Mouse (Mus musculus) limb, embryonic 14.5 days (tissue): ENCODE results near the gene Mef2b. TPM values are rescaled to one million over a fixed set of nuclear protein-coding genes. Genes with fewer than 3 reads are reported as not detected.
A peak's percentile ranks its signal among the peaks of the same experiment; 100 is the strongest.

ENCODE experiments used
- ATAC-seq: fragments of 200-750 bp; cut with Nextera tagmentation; 2 replicates; pipeline ENCODE4 v1.8.0; 2017; ENCODE audit warnings: low read depth, moderate number of reproducible peaks, moderate TSS enrichment; ENCODE audit not compliant: low FRiP score
- DNase-seq: peaks from one replicate; pipeline ENCODE4 v3.0.0-alpha.2; 2015; ENCODE audit warnings: low spot score
- H3K27ac ChIP-seq: fragments of 300-500 bp; sonication (generic); replicated peaks from 2 replicates; pipeline ENCODE4 v1.5.1; 2014; ENCODE audit warnings: low read depth, mild to moderate bottlenecking, low read length, moderate library complexity, mixed read lengths
- H3K27me3 ChIP-seq: fragments of 300-500 bp; sonication (generic); 2 replicates; pipeline ENCODE4 v1.6.1; 2014; ENCODE audit warnings: low read length, mixed read lengths; ENCODE audit not compliant: control insufficient read depth, insufficient read depth
- H3K36me3 ChIP-seq: fragments of 300-500 bp; sonication (generic); 2 replicates; pipeline ENCODE4 v1.6.1; 2014; ENCODE audit warnings: mild to moderate bottlenecking, low read length, moderate library complexity, mixed read lengths; ENCODE audit not compliant: control insufficient read depth, insufficient read depth
- H3K4me1 ChIP-seq: fragments of 300-500 bp; sonication (generic); 2 replicates; pipeline ENCODE4 v1.6.1; 2014; ENCODE audit warnings: antibody characterized with exemption, low read length, mixed read lengths; ENCODE audit not compliant: control insufficient read depth, insufficient read depth
- H3K4me2 ChIP-seq: fragments of 300-500 bp; sonication (generic); replicated peaks from 2 replicates; pipeline ENCODE4 v1.6.1; 2014; ENCODE audit warnings: low read depth, mild to moderate bottlenecking, low read length, moderate library complexity; ENCODE audit not compliant: severe bottlenecking
- H3K4me3 ChIP-seq: fragments of 300-500 bp; sonication (generic); replicated peaks from 2 replicates; pipeline ENCODE4 v1.5.1; 2014; ENCODE audit warnings: low read length
- H3K9ac ChIP-seq: fragments of 300-500 bp; sonication (generic); 2 replicates; pipeline ENCODE4 v1.6.1; 2014; ENCODE audit warnings: mild to moderate bottlenecking, low read depth, low read length, moderate library complexity; ENCODE audit not compliant: severe bottlenecking
- H3K9me3 ChIP-seq: fragments of 300-500 bp; sonication (generic); 2 replicates; pipeline ENCODE4 v1.6.1; 2016; ENCODE audit warnings: low read length; ENCODE audit not compliant: control insufficient read depth
- POLR2A ChIP-seq: fragments of 200-500 bp; IDR thresholded peaks from 2 replicates; pipeline ENCODE4 v1.8.0; 2012; ENCODE audit warnings: inconsistent platforms, mild to moderate bottlenecking, moderate library complexity, borderline replicate concordance; ENCODE audit not compliant: insufficient read depth, insufficient read length; ENCODE audit errors: extremely low read depth
- WGBS: fragments of 180-500 bp; shearing (Covaris S2); extraction: QIAGEN DNeasy Blood & Tissue Kit; methylation state at CpG from one replicate; pipeline ENCODE4 v1.1.7; 2014; 5-methylcytosine and 5-hydroxymethylcytosine counted together
- polyA plus RNA-seq, 2 experiments: library from polyadenylated mRNA; depleted of rRNA in 1 of 2; stranded (reverse) in 1 of 2; unstranded in 1 of 2; fragments of >200 nt; fragmentation: Nextera tagmentation in 1 of 2; extraction: Ambion mirVana in 1 of 2; gene quantifications; 2 replicates each; pipeline versions ENCODE4 v1.2.1 to v1.2.3; 2012 to 2014

The Mef2b gene
- polyA plus RNA-seq, 2 experiments = 0.67 TPM; not detected in 1

DNA sequence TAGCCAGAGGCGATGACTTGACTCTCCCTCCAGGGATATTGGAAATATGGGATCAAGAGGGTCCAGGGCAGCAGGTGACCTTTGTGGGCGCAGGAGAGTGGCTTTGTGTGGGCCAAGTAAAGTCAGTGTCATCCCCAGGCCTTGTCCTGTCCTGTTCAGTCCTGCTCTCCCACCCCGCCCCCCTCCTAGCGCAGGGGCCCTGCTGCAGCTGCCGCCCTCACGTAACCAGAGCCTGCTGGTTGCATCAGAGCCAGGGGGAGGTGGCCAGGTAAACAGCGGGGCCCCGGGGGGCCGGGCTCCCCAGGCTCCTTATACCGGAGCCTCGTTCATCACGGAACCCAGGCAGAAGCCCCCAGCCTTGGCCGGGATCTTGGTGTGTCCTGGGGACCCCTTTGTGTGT, 10.6 kb downstream of the Mef2b start:
- ATAC-seq (no peak), DNase-seq (no peak)
- Histone ChIP-seq H3K27me3 (no peaks in the 10 kb centered on the region), H3K9ac (no peak overlapping the region), H3K4me2 (0 out of 2 replicates have a peak overlapping the region, but pooled peaks have one; percentile 10), H3K36me3 (peaks cover 21% of the 10 kb centered on the region), H3K9me3 (no peaks in the 10 kb centered on the region), H3K4me1 (no peaks in the 10 kb centered on the region), H3K27ac (no peak overlapping the region), H3K4me3 (no peak overlapping the region)
- WGBS = 14% methylated on average over 13 of the region's 13 CpGs
- TF ChIP-seq POLR2A = no peak

DNA sequence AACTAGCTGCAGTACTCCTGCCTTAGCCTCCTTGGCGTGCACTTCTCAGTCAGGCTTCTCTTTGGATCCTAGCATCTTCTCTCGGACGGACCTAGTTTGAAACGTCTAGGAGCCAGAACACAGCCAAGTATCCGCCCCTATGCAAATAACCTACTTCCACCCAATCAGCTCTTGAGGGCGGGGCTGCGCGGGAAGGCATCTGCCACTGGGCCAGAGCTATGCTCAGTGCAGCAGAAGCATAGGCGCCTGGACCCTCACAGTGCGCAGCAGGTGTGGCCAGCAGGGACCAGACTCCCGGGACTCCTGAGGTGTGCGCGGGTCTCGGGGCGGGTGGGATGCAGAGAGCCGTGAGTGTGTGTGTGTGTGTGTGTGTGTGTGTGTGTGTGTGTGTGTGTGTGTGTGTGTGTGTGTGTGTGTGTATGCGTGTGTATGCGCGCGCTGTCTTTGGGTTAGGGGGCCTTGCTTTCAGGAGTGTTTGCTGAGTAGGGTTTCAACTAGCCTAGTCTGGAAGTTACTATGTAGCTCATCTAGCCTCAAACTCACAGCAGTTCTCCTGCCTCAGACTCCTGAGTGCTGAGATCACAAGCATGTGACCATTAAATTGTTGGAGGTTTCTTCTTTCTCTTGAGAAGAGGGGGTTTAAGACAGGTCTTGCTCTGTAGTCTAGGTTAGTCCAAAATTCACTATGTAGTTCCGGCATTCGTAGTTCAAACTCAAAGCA, 13.2 kb downstream of the Mef2b start:
- no peaks in the 10 kb centered on the region for H3K36me3 ChIP-seq
- H3K9ac ChIP-seq = no peak overlapping the region
- DNase-seq (peak; percentile 79), ATAC-seq (peak; percentile 94)
- no peak overlapping the region for H3K27ac ChIP-seq
- 13% methylated on average over 21 of the region's 22 CpGs for WGBS
- TF ChIP-seq POLR2A = no peak
- H3K4me2 ChIP-seq = peak overlapping the region; percentile 32
- H3K9me3 ChIP-seq = no peaks in the 10 kb centered on the region
- no peaks in the 10 kb centered on the region for H3K27me3 ChIP-seq
- H3K4me1 ChIP-seq = no peaks in the 10 kb centered on the region
- H3K4me3 ChIP-seq = 0 out of 2 replicates have a peak overlapping the region, but pooled peaks have one; percentile 10

DNA sequence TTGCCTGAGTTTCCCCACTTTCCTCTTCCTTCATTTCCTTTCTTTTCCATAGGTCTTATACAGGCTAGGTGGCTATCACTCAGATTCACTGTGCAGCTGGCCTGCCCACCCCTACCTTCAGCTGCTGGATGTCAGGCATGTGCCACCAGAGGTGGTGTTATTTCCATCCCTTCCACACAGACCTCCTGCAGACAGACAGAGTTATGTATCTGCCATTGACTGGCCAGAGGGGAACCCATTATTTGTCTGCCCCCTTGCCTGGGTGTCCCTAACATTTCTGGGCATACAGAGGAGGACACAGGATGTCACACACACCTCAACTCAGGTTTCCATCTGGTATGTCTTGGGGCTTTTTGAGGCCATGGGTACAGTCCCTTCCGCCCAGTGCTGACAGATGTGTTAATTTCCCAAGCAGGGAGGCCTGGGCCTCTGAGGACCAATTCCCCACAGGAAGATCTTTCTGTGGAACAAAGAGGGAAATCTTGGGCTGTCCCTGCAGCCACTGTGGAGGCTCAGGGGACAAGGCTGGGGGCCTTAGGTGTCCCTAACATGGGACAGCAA, 17.8 kb downstream of the Mef2b start:
- H3K27me3 ChIP-seq = no peaks in the 10 kb centered on the region
- DNase-seq (no peak), ATAC-seq (no peak)
- no peak for TF ChIP-seq POLR2A
- WGBS = 95% methylated on average over 1 of the region's 1 CpGs
- no peaks in the 10 kb centered on the region for H3K36me3 ChIP-seq
- no peaks in the 10 kb centered on the region for H3K9me3 ChIP-seq
- H3K4me2 ChIP-seq = no peak overlapping the region
- no peak overlapping the region for H3K9ac ChIP-seq
- no peak overlapping the region for H3K4me3 ChIP-seq
- no peaks in the 10 kb centered on the region for H3K4me1 ChIP-seq
- no peak overlapping the region for H3K27ac ChIP-seq

DNA sequence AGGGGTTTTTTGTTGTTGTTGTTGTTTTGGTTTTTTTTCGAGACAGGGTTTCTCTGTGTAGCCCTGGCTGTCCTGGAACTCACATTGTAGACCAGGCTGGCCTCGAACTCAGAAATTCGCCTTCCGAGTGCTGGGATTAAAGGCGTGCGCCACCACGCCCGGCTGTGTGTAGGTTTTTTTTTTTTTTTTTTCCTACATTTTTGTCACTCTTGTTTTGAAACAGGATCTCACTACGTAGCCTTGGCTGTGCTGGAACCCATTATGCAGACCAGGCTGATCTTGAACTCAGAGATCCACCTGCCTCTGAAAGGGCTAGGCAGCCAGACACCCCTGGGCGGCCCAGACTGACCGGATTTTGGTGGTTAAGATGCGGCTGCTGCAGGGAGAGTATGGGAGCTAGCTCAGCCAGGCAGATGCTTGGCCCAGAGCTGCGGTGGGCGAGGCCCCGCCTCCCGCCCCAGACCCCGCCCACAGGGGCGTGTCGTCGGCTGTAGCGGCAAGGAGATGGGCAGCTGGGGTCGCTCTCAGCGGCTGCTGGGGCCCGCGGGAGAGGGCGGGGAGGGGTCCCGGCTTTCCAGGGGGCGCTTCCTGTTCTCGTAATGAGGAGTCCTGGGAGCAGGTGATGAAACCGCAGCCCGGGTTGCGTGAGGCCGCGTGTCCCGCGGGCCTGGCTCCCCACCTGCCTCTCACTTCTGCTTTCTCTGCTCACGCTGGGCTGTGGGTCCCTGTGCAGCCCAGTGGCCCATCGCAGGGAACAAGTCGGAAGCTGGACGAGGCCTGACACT, 18.8 kb downstream of the Mef2b start:
- DNase-seq (peak; percentile 79), ATAC-seq (peak; percentile 93)
- H3K9me3 ChIP-seq = no peaks in the 10 kb centered on the region
- peak overlapping the region; percentile 71 for H3K4me2 ChIP-seq
- H3K36me3 ChIP-seq = no peaks in the 10 kb centered on the region
- TF ChIP-seq POLR2A = no peak
- H3K27ac ChIP-seq = no peak overlapping the region
- no peaks in the 10 kb centered on the region for H3K4me1 ChIP-seq
- peak overlapping the region; percentile 50 for H3K4me3 ChIP-seq
- WGBS = 10% methylated on average over 39 of the region's 40 CpGs
- no peaks in the 10 kb centered on the region for H3K27me3 ChIP-seq
- H3K9ac ChIP-seq = peak overlapping the region; percentile 38; the same call in 1 of the 2 replicates

DNA sequence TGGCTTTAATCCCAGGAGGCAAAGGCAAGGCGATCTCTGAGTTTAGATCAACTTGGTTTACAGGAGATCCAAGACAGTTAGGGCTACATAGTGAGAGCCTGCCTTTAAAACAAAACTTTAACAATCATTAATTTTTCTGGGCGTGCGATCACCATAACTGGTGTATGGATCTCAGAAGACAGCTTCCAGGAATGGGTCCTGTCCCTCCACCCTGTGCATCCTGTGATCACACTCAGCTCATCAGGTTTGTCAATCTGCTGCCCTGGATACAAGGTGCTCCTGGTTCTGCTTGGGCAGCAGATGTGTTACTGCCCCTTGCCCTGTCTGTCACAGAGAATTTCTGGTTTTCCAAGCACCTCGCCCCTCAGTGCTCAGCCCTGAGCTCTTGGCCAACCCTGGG, 19.7 kb downstream of the Mef2b start:
- Histone ChIP-seq H3K36me3 (no peaks in the 10 kb centered on the region), H3K4me2 (no peak overlapping the region), H3K9ac (no peak overlapping the region), H3K27me3 (no peaks in the 10 kb centered on the region), H3K4me1 (no peaks in the 10 kb centered on the region), H3K4me3 (no peak overlapping the region), H3K27ac (no peak overlapping the region), H3K9me3 (no peaks in the 10 kb centered on the region)
- no peak for TF ChIP-seq POLR2A
- WGBS = 80% methylated on average over 4 of the region's 4 CpGs
- ATAC-seq (no peak), DNase-seq (no peak)
